Mouse (Mus musculus) forebrain, embryonic 16.5 days (tissue): ENCODE measurements around the gene Ctns. TPM values are rescaled to one million over a fixed set of nuclear protein-coding genes. Genes with fewer than 3 reads are reported as not detected.

Experiments
- ATAC-seq: fragments of 200-750 bp; cut with Nextera tagmentation; 2 replicates; pipeline ENCODE4 v1.8.0; 2017; ENCODE audit warnings: mild to moderate bottlenecking, moderate library complexity
- H3K27ac ChIP-seq: fragments of 300-500 bp; sonication (generic); 2 replicates; pipeline ENCODE4 v1.5.1; 2014; ENCODE audit warnings: low read length, control low read depth
- H3K27me3 ChIP-seq: fragments of 300-500 bp; sonication (generic); replicated peaks from 2 replicates; pipeline ENCODE4 v1.6.1; 2014; ENCODE audit warnings: low read length; ENCODE audit not compliant: control insufficient read depth, insufficient read depth
- H3K36me3 ChIP-seq: fragments of 300-500 bp; sonication (generic); 2 replicates; pipeline ENCODE4 v1.6.1; 2014; ENCODE audit not compliant: control insufficient read depth, insufficient read depth
- H3K4me1 ChIP-seq: fragments of 300-500 bp; sonication (generic); replicated peaks from 2 replicates; pipeline ENCODE4 v1.6.1; 2014; ENCODE audit warnings: low read length; ENCODE audit not compliant: control insufficient read depth, insufficient read depth
- H3K4me2 ChIP-seq: fragments of 300-500 bp; sonication (generic); 2 replicates; pipeline ENCODE4 v1.6.1; 2014; ENCODE audit warnings: mild to moderate bottlenecking, low read length, control low read depth
- H3K4me3 ChIP-seq: fragments of 300-500 bp; sonication (generic); replicated peaks from 2 replicates; pipeline ENCODE4 v1.5.1; 2014; ENCODE audit warnings: mild to moderate bottlenecking, low read length, control low read depth
- H3K9ac ChIP-seq: fragments of 300-500 bp; sonication (generic); replicated peaks from 2 replicates; pipeline ENCODE4 v1.6.1; 2014; ENCODE audit warnings: low read depth, low read length, control low read depth
- H3K9me3 ChIP-seq: fragments of 300-500 bp; sonication (generic); 2 replicates; pipeline ENCODE4 v1.6.1; 2016; ENCODE audit warnings: low read length; ENCODE audit not compliant: control insufficient read depth
- WGBS: fragments of 180-500 bp; shearing (Covaris S2); extraction: QIAGEN DNeasy Blood & Tissue Kit; methylation state at CpG from one replicate; pipeline ENCODE4 v1.1.7; 2014; 5-methylcytosine and 5-hydroxymethylcytosine counted together
- polyA plus RNA-seq: library from polyadenylated mRNA; unstranded; fragments of >200 nt; fragmentation: Nextera tagmentation; extraction: Ambion mirVana; gene quantifications from 2 replicates; pipeline ENCODE4 v1.2.1, GENCODE M21; 2015

The Ctns gene
- polyA plus RNA-seq, result 20.6 and 21.5 TPM in 2 replicates

- Histone ChIP-seq H3K9ac (peak within 1 kb of the TSS; percentile 82), H3K9me3 (no peaks in the 10 kb centered on the region), H3K4me3 (peak within 1 kb of the TSS; percentile 59), H3K4me1 (peaks cover 16% of the 10 kb centered on the region; the same call in 1 of the 2 replicates), H3K36me3 (no peaks in the 10 kb centered on the region; the same call in 1 of the 2 replicates), H3K4me2 (peak within 1 kb of the TSS; percentile 80), H3K27ac (peak within 1 kb of the TSS; percentile 60; the same call in 1 of the 2 replicates), H3K27me3 (no peaks in the 10 kb centered on the region)
- WGBS, result under 1% methylated on average over 22 of the region's 22 CpGs
- peak; percentile 96 for ATAC-seq
Observed at GRCm38 (mm10) chr11:73198603-73199229, at the start of gene Ctns. Gene Ctns (minus strand): TSS chr11:73199042.

GRCm38 (mm10) chr11:73242777-73243176 lies 43.9 kb upstream of the Ctns start:
- Histone ChIP-seq H3K9ac (no peak overlapping the region), H3K9me3 (no peaks in the 10 kb centered on the region), H3K4me3 (no peak overlapping the region), H3K4me2 (no peak overlapping the region), H3K36me3 (no peaks in the 10 kb centered on the region), H3K4me1 (no peaks in the 10 kb centered on the region), H3K27ac (no peak overlapping the region), H3K27me3 (no peaks in the 10 kb centered on the region)
- 90% methylated on average over 4 of the region's 4 CpGs for WGBS
- ATAC-seq, result no peak

GRCm38 (mm10) chr11:73242199-73242598 lies 43.4 kb upstream of the Ctns start:
- Histone ChIP-seq H3K9me3 (no peaks in the 10 kb centered on the region), H3K27me3 (no peaks in the 10 kb centered on the region), H3K27ac (no peak overlapping the region), H3K4me2 (no peak overlapping the region), H3K36me3 (no peaks in the 10 kb centered on the region), H3K9ac (no peak overlapping the region), H3K4me1 (no peaks in the 10 kb centered on the region), H3K4me3 (no peak overlapping the region)
- no peak for ATAC-seq
- WGBS, result 75% methylated on average over 6 of the region's 6 CpGs

- Histone ChIP-seq H3K9ac (no peak overlapping the region), H3K4me2 (no peak overlapping the region), H3K27ac (no peak overlapping the region), H3K9me3 (no peaks in the 10 kb centered on the region), H3K27me3 (no peaks in the 10 kb centered on the region), H3K4me1 (no peaks in the 10 kb centered on the region), H3K4me3 (no peak overlapping the region), H3K36me3 (no peaks in the 10 kb centered on the region)
- WGBS, result 74% methylated on average over 3 of the region's 3 CpGs
- ATAC-seq, result no peak
Observed at GRCm38 (mm10) chr11:73236731-73237130, 37.9 kb upstream of the Ctns start.

- Histone ChIP-seq H3K4me3 (no peak overlapping the region), H3K4me2 (no peak overlapping the region), H3K9ac (no peak overlapping the region), H3K27me3 (no peaks in the 10 kb centered on the region), H3K27ac (no peak overlapping the region), H3K4me1 (no peaks in the 10 kb centered on the region), H3K9me3 (no peaks in the 10 kb centered on the region), H3K36me3 (no peaks in the 10 kb centered on the region)
- ATAC-seq, result no peak
- WGBS, result 35% methylated on average over 5 of the region's 5 CpGs
Observed at GRCm38 (mm10) chr11:73235990-73236701, 37.3 kb upstream of the Ctns start.

GRCm38 (mm10) chr11:73233992-73234391 lies 35.1 kb upstream of the Ctns start, which contains the start of gene Trpv1:
Gene Trpv1 (plus strand): TSS chr11:73234292.
- H3K4me3 ChIP-seq, result no peak within 1 kb of the TSS
- H3K27ac ChIP-seq, result no peak within 1 kb of the TSS
- H3K36me3 ChIP-seq, result no peaks in the 10 kb centered on the region
- no peaks in the 10 kb centered on the region for H3K27me3 ChIP-seq
- WGBS, result 85% methylated on average over 5 of the region's 5 CpGs
- no peak within 1 kb of the TSS for H3K9ac ChIP-seq
- H3K9me3 ChIP-seq, result 0 out of 2 replicates have a peak, but pooled peaks cover under 1% of the 10 kb centered on the region
- H3K4me1 ChIP-seq, result no peaks in the 10 kb centered on the region
- no peak within 1 kb of the TSS for H3K4me2 ChIP-seq
- ATAC-seq, result no peak

GRCm38 (mm10) chr11:73232513-73232912 lies 33.7 kb upstream of the Ctns start:
- H3K4me3 ChIP-seq, result no peak overlapping the region
- no peak overlapping the region for H3K9ac ChIP-seq
- H3K27me3 ChIP-seq, result no peaks in the 10 kb centered on the region
- no peak overlapping the region for H3K4me2 ChIP-seq
- no peaks in the 10 kb centered on the region for H3K36me3 ChIP-seq
- no peak for ATAC-seq
- H3K4me1 ChIP-seq, result no peaks in the 10 kb centered on the region
- H3K9me3 ChIP-seq, result 0 out of 2 replicates have a peak, but pooled peaks cover 3% of the 10 kb centered on the region
- WGBS, result 60% methylated on average over 2 of the region's 2 CpGs
- no peak overlapping the region for H3K27ac ChIP-seq

- Histone ChIP-seq H3K9ac (no peak overlapping the region), H3K4me2 (no peak overlapping the region), H3K27me3 (no peaks in the 10 kb centered on the region), H3K4me3 (no peak overlapping the region), H3K9me3 (0 out of 2 replicates have a peak, but pooled peaks cover 3% of the 10 kb centered on the region), H3K4me1 (no peaks in the 10 kb centered on the region), H3K36me3 (no peaks in the 10 kb centered on the region), H3K27ac (no peak overlapping the region)
- ATAC-seq, result no peak
- 86% methylated on average over 5 of the region's 5 CpGs for WGBS
Observed at GRCm38 (mm10) chr11:73230081-73230480, 31.2 kb upstream of the Ctns start.

GRCm38 (mm10) chr11:73228881-73229280 lies 30.0 kb upstream of the Ctns start:
- H3K4me2 ChIP-seq, result no peak overlapping the region
- H3K4me1 ChIP-seq, result no peaks in the 10 kb centered on the region
- H3K36me3 ChIP-seq, result no peaks in the 10 kb centered on the region
- H3K4me3 ChIP-seq, result no peak overlapping the region
- 82% methylated on average over 5 of the region's 5 CpGs for WGBS
- H3K27me3 ChIP-seq, result no peaks in the 10 kb centered on the region
- H3K9ac ChIP-seq, result no peak overlapping the region
- H3K9me3 ChIP-seq, result 0 out of 2 replicates have a peak, but pooled peaks cover 3% of the 10 kb centered on the region
- no peak for ATAC-seq
- no peak overlapping the region for H3K27ac ChIP-seq
